Mouse (Mus musculus) cerebellum, adult 9-11 months (tissue): ENCODE results near the gene Tnfsf13.

Experiments used
- DNase-seq: peaks from one replicate; pipeline ENCODE4 v3.0.0; 2022

The Tnfsf13 gene

DNA sequence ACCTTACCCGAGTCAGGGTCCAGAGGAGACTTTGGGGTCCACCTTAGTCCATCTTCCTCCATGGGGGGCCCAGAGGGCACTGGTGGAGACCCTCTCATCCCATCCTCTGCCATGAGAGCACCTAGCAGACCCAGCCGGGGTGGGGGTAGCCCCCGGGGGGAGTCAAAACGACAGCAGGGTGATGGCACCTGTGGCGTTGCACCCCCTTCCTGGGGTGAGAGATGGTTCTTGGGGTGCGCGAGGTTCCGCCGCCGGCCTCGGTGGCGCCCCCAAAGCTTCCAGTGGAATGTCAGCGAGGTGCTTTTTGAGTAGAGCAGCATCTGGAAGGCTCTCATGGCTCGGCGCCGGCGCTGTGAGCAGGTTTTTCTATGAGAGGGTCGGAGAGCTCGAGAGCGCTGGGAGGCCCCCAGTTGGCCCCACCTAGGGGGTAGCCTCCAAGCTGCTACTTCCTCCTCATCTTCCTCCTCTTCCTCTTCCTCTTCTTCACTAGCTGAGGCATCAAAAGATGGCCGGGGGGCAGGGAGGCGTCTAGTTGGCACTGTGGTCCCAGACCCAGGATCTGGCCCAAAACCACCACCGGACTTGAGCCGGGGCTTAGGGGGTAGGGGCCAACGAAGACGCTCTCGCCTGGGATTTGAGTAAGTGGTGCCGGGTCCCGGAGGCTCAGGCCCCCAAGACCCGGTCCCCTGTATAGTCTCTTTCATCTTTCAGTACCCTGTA is 5.3 kb downstream of the Tnfsf13 start:
- DNase-seq: peak; percentile 71

DNA sequence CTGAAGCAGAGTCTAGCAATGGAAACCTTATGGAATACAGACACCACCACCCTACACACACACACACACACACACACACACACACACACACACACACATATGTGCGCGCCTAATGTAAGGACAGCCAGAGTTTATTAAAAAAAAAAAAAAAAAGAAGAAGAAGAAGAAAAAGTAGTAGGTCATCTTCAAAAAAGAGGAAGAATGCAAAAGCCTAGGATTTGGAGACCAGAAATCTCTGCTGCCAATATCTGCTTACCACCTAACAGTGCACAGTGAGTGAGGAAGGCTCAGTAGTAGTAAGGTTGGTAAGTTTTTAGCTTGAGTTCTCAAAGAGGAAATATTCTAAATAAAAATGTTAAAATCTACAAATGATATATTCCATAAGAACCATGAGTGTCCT is 6.4 kb downstream of the Tnfsf13 start:
- DNase-seq: no peak

DNA sequence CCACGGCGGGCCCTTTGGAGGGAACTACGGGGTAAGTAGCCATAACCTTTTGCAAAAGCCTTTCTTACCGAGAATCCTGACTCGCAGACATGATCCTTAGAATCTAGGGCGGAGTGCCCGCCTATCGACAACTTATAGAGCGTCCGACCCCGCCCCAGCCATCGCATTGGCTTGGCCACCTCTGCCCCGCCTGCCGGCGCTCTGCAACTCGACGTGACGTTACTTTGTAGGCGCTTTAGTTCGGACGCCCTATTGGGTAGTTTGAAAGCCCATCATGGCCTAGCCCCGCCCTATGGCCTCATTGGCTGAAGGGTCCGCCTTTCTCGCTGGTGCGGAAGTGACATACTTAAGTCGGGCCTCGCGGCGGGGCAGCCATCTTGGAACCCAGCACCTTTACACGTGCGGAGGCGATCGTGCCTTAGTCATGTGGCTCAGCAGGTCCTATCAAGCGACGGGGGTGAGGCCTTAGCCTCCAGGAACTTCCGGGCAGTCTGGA is 13.3 kb downstream of the Tnfsf13 start, which contains the start of gene Eif4a1:
Eif4a1 (minus strand) TSS at position 213 of the 496 bp plus-strand sequence.
- DNase-seq: peak; percentile 100

DNA sequence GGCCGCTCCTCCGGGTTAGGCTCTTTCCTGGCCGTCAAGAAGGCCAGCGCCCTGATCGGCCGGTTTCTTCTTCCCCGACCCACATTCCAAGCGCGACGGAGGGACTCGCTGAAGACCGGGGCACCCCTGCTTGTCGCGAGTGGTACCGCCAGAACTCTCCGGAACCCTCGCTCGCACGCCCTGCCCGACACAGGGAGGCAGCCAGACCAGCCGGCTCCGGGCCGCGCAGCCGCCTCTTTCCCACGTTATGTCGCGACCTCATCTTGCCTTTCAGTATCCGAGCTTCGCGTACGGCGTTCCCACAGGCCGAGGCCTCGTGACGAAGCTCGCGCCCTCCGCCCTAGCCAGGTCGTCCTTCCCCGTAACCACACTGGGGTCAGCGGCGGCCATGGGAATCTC is 13.9 kb downstream of the Tnfsf13 start:
- DNase-seq: no peak

DNA sequence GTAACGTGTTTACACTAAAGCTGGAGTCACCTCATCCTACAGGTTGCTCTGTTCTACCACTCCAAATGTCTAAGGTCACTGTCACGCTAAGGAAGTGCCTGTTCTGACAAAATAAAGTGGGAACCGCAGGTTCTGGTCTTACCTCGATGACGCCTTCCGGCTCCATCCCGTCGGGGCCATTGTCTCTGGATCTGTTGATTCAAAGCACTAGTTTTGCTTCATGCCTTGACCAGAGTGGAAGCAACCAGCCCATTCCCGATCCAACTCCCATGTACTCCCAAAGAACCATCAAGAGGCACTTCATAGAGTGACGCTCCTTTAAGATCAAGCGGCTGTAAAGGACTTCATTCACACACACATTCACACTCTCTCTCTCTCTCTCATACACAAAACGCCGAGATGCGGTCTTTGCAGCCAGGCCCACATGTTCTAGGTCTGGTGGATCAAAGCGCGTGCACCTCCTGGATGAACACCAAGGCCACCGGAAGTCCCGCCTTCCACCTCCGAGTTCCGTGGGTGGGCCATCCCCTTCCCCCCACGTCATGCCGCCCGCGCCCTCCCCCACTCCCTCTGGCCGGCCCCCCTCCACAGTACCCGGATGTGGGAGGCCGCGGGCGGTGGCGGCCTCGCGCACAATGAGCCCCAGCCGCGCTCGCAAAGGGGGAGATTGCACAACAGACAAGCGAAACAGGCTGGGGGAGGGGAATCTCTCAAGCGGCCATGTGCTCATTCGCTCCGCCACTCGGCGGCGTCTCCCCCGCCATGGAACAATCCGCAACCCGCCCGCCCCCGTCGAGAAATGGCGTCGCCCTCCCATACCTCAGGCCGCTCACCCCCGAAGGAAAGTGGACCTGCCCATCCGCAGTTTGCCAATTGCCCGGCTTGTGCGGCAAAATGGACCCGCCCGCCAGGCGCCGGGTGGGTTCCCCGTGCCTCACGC is 14.5 kb downstream of the Tnfsf13 start:
- peak; percentile 97 for DNase-seq

DNA sequence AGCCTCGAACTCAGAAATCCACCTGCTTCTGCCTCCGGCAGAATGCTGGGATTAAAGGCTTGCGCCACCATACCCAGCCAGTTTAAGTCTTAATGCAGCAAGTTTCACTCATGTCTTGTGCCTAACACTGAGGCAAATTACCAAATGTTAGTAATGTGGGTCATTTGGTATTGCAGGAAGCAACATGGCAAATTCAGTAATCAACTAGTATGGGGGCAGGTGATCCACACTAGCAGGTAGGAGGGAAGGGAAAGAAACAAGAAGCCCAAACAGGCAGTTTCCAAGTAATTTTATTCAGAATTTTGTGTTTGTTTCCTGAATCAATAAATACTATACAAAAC is 18.9 kb downstream of the Tnfsf13 start:
- no peak for DNase-seq

DNA sequence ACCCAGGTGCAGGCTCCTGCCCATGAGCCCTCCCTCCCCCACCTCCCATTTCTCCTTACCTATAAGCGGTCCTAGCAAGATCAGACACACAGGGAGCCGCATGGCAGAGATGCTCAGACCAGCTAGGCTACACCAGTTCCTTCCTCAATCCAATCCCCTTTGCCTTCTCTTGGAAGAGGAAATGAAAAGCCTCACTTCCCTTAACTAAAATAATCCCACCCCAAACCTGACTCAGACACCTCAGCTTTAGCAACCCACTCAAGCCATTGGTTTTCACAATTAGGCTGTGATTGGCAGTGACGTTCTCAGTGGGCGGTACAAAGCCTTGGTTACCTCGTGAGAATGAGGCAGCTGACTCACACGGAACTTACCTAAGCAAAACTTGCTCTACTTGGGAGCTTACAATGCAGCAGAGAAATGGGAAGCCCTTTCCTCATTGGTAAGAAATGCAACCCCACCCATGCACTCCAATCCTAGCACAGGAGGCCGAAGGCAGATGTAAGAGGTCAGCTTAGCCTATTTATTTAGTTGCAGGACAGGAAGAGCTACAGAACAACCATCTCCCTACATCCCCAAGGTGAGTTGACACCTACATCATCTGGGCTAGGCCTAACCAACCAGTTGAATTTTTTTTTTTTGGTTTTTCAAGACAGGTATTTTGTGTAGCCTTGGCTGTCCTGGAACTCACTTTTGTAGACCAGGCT is 19.5 kb downstream of the Tnfsf13 start, which contains the start of gene Cd68:
Cd68 (minus strand) TSS at position 193 of the 704 bp plus-strand sequence.
- peak; percentile 34 for DNase-seq

DNA sequence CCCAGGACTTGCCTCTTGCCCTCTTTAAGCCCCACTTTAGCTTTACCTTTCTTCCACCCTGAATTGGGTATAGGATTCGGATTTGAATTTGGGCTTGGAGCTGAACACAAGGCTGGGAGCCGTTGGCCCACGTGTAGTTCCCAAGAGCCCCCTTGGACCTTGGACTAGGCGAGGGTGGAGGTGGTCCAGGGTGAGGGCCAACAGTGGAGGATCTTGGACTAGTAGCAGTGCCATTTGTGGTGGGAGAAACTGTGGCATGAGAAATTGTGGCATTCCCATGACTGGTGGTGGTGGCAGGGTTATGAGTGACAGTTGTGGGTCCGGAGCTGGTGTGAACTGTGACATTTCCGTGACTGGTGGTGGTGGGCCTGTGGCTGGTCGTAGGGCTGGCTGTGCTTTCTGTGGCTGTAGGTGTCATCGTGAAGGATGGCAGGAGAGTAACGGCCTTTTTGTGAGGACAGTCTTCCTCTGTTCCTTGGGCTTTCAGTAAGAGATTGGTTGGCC is 20.1 kb downstream of the Tnfsf13 start:
- peak; percentile 46 for DNase-seq

DNA sequence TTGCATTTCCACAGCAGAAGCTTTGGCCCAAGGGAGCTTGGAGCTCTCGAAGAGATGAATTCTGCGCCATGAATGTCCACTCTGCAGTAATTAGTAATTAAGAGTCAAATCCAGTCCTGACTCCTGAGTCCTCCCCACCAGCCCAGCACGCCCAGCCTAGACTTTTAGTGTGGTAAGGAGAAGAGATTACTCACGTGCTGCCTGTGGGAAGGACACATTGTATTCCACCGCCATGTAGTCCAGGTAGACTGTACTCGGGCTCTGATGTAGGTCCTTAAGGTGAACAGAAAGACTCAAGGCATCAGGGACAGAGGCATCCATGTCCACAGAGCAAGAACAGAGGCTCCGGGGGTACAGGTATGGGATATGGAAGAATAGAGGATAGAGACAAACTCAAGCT is 20.7 kb downstream of the Tnfsf13 start:
- DNase-seq: no peak

DNA sequence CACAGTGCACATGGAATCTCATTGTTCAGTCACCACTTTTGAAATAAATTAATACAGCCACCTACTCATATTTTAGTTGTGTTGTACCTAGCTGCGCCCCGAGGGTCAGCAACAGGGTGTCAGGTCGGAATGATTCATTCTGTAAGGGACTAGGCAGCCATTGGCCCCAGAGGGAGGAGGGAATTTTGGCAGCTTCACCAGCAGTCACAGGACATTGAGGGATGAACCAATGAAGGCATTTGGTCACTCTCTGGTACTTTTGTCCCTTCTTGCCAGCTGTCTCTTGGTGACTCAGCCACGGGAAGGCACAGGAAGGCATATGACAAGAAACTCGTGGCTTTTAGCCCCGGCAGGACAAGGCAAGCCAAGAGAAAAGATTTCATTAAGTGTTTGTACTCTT is 21.8 kb downstream of the Tnfsf13 start:
- DNase-seq: peak; percentile 63

DNA sequence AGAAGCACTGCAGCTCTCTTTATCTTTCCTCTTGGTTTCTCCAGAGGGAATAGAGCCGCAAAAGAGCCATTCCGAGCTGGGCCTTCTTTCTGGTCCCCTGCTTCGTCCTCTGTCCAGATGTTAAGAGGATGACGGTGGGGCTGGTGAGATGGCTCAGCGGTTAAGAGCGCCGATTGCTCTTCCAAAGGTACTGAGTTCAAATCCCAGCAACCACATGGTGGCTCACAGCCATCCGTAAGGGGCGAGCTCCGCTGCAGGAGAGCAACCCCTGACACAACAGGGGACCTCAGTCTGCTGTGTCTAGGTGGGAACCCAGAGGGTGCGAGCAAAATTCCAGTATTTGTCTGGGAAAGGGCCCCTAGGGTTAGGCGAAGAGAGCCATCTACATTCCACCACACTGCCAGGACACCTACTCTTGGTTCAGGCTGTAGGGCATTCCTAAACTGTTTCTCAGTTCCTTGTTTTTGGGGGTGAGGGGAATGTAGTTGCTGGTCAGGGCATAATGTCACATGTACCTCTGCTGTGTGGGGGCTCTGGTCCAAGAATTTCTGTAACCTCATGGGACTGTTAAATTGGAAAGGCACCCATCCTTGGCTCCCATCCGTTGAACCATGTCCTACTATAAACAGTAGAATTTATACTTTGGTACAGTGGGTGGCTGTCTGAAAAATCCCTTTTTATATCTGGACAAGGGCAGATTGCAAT is 22.5 kb downstream of the Tnfsf13 start:
- peak; percentile 72 for DNase-seq

DNA sequence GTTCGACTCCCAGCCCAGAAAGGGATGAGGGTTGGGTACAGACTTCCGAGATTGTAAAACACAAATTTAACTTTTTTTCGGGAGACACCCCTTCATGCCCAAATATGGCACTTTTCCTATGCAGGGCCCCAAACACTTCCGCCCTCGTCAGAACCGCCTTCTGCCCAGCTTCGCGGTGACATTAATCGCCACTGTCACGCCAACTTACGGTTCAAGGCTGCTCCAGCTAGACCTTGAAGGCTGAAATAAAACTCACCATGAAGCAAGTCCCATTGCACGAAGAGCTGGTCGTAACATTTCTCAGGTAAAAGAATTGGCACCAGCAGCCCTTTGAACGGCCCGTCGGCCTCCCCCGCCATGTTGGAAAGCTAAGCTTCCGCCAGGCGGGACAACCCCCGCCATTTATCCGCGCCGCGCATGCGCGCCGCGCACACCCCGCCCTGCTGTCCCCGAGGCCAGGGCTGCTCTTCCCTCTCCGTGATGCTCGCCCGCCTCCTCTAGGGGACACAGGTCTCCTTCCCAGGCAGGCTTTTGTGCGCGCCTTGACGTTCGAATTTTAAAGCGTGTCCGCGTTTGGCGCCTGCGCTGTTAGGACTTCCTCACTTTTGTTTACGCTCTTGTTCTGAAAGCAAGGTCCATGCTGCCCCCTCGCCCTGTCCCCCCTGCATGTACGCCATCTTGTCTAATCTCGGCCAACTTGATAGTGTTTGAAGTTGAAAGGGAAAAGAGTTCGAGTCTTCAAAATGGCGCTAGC is 23.2 kb downstream of the Tnfsf13 start, which contains the start of gene Mpdu1:
Mpdu1 (minus strand) TSS at position 430 of the 754 bp plus-strand sequence.
- DNase-seq: peak; percentile 98

DNA sequence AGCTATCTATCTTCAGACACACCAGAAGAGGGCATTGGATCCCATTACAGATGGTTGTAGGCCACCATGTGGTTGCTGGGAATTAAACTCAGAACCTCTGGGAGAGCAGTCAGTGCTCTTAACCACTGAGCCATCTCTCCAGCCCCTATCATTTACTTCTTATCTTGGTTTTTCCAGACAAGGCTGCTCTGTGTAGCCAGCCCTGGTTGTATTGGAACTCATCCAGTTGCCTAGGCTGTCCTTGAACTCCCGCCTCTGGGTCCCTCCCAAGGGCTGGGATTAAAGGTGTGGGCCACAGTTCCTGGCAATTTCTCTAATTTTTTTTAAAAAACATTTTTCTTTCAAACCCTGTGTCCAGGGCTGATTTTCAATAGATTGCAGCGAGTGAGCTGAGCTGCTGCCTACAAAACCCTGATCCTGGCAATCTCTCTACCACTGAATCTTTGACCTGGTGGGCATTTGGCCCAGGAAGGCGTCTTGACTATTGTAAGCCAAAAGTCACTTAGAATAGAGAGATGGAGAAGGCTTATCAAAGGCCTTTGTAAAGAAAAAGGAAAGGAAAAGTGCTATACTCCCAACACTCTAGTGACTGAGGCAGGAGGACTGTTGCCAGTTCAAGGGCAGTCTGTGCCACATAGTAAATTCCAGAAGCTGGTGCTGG is 24.2 kb downstream of the Tnfsf13 start:
- DNase-seq: peak; percentile 57

DNA sequence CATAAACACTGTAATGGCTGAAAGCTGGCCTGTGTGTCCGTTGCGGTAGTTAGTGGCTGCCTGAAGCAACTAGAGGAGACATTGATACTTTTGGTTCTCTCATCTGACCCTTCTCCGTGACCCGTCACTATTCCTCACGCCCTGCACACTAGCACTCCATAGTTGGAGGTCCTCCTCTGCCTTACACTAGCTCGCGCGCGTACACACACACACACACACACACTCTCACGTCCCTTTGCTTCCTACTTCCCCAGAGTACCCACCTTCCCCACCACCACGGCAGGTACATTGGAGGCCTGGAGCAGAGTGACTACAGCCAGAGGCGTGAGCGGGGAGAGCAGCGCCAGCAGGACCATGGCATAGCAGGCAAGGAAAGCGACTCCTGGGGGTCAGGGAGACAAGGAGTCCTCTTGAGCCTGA is 28.1 kb downstream of the Tnfsf13 start:
- peak; percentile 38 for DNase-seq

DNA sequence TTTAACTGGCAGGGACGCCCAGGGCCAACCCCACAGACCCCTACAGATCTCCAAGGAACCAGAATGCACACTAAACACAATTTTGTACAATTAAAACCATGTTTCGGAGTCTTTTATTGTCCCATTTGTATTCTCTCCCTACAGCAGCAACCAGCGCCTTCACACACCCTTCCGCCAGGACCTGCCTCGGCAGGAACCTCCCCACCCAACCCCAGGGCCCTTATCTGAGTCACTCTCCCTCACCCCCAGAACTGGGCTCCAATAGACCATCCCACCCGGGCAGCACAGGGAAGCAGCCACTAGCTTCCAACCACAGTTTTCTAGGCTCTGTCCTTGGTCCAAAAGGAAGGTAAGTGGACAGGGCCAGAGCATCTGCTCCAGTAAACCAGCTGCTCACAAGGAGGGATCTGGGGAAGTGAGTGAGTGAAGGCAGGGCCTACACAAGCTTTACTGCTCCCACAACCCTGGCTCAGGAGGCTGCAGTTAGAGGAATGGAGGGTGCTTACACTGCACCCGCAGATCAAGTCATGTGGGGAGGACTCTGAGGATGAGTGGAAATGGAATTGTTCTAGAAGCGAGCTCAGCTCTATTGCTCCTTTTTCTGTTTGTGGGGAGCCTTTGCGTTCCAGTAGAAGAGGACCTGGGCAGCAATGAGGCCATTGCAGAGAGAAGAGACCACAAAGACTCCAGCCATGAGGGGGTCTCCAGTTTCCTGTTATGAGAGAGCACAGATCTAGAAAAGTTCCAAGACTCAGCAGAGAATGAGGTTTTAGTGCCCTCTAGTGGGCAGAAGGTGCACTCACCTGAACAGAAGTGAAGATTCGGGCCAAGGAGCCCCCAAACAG is 28.7 kb downstream of the Tnfsf13 start:
- peak; percentile 49 for DNase-seq

DNA sequence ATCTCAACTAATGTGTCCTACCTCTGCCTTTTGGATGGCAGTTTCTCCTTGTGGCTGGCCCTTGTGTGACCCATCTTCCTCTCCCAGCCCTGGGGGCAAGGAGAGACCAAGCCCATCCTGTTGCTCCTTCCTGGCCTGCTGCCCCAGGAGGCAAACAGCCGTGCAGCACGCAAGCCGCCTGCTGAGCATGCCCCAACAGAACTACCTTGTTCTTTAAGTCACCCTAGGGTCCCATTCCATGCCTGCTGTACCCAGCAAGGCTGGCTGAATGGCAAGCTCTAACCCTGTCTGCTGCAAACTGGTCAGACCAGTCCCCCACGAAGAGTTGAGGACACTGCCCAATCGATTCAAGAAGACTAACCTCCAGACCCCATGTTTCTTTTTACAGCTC is 29.5 kb downstream of the Tnfsf13 start:
- DNase-seq: peak; percentile 46

DNA sequence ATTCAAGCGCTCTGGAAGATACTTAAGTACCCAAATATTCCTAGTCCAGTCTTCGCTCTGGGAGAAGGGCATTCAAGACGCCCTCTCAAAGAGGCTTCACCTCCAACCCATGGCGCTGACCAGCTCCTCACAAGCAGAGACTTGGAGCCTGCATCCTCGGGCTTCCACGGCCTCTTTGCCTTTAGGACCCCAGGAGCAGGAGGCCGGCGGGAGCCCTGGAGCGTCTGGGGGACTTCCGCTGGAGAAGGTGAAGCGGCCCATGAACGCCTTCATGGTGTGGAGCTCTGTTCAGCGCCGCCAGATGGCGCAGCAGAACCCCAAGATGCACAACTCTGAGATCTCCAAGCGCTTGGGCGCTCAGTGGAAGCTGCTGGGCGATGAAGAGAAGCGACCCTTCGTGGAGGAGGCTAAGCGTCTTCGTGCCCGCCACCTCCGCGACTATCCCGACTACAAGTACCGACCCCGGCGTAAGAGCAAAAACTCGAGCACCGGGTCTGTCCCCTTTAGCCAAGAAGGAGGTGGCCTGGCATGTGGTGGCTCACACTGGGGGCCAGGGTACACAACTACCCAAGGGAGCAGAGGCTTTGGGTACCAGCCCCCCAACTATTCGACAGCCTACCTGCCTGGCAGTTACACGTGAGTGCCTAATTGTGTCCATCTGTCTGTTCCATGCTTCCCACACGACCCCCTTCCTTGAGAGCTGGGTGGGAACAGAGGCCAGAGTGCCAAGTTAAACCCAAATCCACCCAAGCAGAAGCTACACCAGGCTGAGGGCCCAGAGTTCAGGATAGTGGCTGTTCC is 30.1 kb downstream of the Tnfsf13 start, which contains the start of gene Sox15:
Sox15 (plus strand) TSS at position 51 of the 801 bp plus-strand sequence.
- peak; percentile 70 for DNase-seq

DNA sequence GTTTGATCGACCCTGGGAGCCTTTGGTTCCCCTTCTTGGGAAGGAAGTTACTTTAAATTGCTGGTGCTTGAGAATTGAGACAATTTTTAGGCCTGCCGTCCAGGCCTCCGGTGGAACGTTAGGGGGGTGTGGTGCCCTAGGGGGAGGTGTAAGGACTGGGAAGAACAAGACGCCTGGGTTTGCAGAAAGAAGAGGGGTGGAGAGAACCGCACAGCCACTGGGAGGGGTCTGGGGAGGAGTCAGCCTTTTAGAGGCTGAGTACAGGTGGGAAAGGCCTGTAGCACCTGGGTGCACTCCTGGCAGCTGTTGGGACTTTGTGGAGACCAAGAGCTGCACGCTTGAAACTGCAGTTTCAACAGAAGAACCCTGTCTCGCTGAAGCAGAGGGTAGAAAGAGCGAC is 30.8 kb downstream of the Tnfsf13 start:
- peak; percentile 34 for DNase-seq

DNA sequence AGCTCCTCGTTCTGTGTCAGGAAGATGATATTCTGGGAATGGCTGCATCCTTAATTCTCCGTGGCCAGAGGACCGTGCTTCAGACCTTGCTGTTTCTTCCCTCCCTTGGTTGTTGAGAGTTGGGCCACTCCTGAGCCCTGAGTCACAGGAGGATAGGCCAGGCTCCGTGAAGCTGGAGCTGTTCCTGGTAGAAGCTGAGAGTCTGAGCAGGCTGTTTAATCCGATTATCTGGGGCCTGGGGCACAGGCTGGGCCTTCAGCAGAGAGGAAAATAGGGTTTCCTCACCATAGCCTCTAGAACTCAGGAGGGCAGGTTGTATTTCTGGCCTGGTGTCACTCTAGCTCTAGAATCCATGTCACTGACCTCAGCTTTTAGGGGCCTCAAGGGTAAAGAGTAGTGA is 32.2 kb downstream of the Tnfsf13 start:
- DNase-seq: no peak
